Mouse (Mus musculus) liver, adult 2 months (tissue): ENCODE measurements around the gene Golga5.

Experiments used
- CTCF ChIP-seq: fragments of 200-500 bp; IDR thresholded peaks from 2 replicates; pipeline ENCODE4 v1.5.1; 2011; ENCODE audit warnings: low read depth, low read length, control low read depth
- POLR2A ChIP-seq: fragments of 200-500 bp; IDR thresholded peaks from 2 replicates; pipeline ENCODE4 v1.6.1; 2011; ENCODE audit warnings: low read length, control low read depth; ENCODE audit not compliant: insufficient read depth; ENCODE audit errors: extremely low read depth

- TF ChIP-seq POLR2A (no peak), CTCF (no peak)
Measured at GRCm38 (mm10) chr12:102436939-102437526, 31.9 kb upstream of the Golga5 start.
